Mouse (Mus musculus) yolk sac, embryonic 10.5 days (tissue): ENCODE measurements around the gene Map2k3.

ENCODE experiments used
- DNase-seq: peaks from one replicate; pipeline ENCODE4 v3.0.0-alpha.2; 2017; ENCODE audit warnings: low spot score

Map2k3 gene

DNA sequence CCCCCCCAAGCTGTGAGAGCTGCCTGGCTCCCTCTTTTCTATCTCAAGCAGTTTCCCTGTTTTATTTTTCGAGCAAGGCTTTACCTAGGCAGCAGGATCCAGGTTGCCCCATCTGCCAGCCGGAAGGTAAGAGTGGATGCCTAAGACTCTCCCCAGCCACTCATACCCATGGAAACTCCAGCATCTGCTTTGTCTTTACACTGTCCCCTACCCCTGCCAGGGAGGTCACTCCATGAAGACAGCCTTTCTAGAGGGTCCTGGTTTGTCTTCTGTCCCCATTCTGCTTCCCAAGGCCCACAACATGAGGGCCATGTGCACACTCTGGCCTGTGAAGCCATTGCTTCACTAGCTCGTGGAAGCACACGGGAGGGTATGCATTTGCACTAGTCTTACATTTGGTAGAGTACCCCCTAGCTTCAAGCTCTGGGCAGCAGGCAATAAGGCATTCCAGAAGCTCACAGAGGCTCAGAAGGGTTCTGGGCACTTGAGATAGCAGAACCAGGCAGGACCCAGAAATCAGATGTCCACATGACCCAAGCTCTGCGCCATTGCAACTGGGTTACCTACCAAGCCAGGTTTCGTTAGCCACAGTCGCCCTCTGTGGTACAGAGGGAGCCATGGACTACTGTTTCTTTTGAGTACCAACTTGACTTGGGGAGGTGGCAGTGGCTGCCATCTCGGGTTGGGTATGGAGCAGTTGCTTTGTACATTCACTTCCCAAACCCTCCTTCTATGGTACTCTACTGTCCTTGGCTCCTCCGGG lies 24.0 kb downstream of the Map2k3 start:
- no peak for DNase-seq

DNA sequence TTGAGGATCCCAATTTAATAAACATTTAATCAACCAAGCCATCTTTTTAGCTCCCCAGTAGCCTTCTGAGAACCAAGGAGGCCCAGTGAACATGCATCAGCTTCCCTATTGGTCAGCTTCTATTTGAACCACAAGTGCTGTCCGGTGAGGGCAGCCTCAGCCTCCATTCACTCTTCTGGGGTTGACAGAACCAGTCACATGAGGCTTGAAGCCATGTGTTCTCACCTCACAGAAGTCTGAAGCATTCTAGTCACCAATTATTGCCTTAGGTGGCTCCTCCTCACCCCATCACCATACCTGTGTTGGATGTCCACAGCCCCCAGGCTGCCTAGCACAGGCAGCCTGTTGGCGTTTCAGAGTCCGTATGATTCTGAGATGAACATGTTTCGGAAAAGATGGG lies 27.1 kb downstream of the Map2k3 start:
- no peak for DNase-seq

DNA sequence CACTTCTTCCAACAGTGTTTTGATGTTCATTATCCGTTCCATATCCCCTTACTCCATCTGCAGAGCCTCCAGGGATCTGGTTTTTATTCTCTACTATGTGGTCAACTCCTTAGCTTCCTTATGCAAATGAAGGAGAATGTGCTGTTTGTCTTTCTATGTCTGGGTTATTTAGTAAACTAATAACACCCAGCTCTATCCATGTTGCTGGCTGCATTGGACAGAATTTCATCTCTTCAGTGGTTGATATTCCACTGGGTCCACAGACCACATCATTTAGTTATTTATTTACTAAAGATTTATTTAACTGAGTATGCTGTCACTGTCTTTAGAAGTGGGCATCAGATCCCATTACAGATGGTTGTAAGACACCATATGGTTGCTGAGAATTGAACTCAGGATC lies 29.3 kb downstream of the Map2k3 start:
- no peak for DNase-seq

DNA sequence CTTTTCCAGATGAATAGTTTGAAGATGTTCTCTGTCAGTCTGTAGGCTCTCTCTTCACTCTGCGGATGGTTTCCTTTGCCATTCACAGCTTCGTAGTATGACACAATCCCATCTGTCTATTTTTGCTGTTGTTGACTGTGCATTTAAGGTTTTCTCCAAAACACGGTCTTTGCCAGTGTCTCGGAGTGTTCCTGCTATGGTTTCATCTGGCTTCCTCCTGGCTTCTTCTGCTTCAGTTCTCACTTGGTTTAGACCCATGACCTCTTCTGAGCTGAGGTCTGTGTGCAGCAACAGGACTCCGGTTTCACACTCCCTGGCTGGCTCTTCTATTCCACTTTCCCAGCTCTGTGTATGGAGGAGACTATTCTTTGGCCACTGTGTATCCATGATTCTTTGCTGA lies 30.9 kb downstream of the Map2k3 start:
- DNase-seq = no peak

DNA sequence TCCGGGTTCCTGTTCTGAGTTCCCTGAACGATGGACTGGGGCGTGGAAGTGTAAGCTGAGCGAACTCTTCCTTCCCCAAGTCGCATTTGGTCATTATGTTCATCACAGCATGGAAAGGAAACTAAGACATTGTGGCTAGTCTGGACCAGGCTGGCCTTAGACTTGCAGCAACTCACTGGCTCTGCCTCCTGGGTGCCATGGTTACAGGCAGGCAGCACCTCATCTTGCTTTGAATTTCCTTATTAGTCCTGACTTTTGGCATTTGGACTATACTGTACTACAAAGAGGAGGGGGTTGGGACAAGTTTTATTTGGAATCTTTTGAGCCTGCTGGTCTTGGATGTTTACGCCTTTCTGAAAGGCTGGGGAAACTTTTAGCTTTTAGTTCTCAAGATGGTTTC lies 35.1 kb downstream of the Map2k3 start:
- DNase-seq = no peak

DNA sequence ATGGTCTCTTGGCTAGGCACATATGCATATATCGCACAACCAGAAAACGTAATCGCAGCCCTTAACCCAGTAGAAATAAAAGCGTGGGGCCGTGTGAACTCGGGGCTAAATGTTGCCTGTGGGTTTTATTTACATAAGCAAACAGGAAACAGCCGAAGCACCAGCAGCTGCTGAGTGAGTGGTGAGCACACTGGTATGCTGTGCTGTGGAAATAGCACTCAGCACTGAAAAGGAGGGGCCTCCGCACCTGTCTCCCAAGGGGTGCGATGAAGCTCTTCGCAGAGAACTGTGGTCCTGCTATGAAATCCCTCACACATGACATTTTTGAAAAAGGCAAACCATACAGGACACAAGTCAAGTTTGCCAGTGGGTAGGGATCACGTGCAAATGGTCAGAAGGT lies 43.3 kb downstream of the Map2k3 start:
- DNase-seq = no peak

DNA sequence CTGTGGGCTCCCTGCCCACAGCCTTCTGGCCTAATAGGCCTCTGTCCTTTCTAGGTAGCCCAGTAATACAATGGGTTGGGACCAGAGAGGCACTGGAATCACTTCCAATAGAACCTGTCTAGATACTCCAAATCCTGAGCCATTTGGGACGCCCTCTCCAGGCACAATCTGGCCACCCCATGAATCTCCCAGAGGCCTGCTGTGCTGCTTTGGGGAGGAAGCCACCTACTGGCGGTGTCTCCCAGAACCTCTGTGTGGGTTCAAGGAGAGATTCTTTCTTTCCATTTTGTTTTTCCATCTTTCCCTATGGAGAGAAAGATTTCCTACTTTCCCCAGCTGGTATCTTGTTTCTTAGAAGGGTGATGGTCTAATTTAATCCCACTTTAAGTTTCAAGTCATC lies 44.4 kb downstream of the Map2k3 start:
- no peak for DNase-seq

DNA sequence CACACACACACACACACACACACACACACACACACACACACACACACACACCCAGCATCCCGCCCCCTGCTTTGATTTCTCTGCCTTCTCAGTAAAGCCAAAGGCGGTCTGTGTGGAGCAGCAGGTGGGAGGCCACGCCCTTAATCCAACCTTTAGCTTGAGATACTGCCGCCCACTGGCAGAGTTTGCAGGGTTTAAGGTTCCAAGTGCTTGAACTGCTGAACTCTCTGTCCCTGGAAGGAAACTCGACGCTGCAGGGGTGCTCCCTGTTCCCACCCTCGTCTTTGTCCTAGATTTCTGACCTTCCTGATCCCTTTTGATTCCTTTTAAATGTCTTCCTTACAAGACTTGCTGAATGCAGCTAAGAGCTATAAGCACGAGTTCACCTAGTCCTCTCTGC lies 44.9 kb downstream of the Map2k3 start:
- DNase-seq = peak; percentile 39

DNA sequence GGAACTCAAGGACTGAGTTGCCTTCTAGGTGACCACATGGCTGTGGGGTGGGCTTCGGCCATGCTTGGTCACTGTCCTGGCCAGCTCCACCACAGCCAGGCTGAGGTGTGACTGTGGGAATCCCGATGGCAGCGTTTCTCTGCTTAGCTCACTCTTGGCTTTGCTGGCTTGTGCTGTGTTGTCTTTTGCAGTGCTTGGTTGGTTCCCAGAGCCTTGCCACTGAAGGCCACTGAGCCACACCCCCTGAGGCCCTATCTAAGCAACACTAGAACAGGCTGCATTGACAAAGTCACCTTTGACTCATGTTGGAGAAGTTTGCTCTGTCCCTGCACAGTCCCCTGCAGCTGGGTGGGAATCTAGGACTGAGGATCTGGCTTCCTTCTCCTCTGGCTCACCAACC lies 45.3 kb downstream of the Map2k3 start:
- DNase-seq = peak; percentile 22

DNA sequence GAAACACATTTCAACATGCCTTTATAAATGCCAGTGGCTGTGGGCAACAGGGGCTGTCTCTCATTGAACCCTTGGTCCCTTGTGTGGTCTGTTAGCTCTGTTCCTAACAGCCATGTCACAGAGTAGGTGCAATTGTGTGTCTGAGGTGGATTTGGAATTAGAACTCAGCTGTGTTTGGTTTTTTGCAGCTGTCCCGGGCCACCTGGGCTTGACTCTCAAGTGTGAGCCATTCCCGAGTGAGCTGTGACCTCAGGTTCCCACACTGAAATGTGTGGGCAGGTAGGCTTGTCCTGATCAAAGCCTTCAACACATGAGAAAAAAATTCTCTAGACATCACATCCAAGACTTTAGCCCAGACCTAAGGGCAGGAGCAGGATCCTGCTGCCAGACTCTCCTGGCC lies 46.8 kb downstream of the Map2k3 start:
- no peak for DNase-seq

DNA sequence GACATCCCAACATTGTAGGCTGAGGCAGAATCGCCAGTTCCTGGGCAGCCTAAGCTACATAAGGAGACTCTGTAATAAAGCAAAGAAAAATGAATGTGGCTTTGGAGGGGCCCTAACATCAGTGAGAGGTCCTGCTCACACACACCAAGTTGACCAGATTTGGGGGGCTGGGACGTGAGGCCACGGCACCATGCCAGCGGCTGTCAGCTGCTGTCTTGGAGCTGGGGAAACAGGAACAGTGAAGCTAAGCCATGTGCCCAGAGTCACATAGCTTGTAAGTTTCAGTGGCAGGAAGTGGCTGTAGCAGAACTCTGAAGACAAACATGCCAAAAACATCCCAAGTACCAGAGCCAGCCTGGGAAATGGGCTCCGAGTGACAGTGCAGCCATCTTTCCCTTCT lies 48.0 kb downstream of the Map2k3 start:
- DNase-seq = no peak

DNA sequence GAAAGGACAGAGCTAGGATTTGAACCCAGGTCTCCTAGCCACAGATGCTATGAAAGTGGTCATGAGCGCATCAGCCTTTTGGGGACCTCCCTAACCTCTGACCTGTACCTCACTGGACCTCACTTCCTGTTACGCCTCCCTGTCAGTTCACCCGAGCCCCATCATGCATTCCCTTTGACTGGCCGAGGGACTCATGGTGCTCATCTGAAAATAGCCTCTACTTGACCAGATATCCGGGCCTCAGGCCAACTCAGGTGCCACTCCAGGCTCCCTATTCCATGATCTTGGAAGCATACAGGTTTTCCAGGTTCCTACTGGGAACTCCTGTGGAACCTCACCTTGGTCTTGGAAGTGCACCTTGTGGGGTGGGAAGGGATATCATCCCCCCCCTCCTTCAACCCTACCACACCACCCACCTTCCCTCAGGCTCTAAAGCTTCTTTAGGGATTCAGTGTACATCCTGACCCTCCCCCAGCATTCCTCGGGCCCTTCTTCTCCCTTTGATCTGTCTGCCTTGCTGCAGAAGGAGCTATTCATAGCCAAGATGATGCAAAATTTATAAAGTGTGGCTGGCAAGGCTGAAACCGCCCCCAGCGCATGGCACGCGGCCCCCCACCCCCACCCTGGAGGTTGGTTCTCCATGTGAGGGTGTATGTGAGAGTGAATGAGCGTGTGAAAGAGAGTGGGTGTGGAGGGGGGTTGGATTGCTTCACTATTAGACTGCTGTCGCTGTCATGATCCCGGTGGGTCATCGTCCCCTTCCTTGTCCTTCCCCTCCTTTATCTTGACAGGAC lies 50.1 kb downstream of the Map2k3 start:
- no peak for DNase-seq

DNA sequence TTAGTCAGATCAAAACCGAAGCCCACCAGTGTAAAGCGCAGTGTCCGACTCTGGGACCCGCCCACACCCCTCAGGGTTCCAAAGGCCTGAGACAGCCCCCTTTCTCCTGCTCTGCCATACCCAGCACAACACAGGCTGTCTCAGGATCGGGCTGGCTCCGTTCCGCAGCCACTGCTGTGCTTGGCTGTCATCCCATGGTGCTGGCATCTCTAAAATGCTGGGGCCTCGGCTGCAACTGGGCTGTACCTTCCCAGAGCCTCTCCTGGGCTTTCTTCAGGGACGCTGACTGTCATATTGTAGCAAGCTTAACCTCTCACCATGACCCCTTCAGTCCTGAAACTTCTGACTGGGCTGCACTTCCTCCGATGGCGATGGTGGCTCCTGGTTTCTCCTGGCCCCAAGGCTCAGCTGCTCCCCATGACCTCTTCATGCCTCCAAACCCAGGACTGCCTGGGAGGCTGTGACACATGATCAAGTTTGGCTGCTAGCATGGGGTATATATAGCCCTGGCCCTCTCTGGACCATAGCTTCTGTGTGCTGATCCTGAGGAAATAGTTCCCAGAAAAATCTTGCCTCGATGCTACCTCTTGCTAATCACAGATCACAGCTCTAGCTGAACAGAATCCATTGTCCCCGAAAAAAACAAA lies 53.2 kb downstream of the Map2k3 start:
- no peak for DNase-seq

DNA sequence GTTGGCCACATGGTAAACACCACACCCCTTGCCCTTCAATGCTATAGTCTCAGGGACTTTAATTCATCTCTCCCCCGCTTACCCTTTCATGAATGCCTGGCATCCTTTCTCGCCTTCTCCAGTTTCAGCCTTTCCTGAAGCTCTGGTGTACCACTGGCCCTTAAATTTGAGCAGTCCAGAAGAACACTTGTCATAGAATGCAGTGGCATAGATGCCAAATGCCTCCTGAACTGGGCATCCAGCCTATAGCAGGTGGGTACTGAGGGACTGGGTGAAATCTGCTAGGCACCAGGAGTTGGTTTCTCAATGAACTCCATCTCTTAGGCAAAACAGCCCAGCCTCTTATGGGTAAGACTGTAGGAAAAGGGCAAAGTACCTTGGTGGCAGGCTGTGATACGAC lies 58.6 kb downstream of the Map2k3 start:
- DNase-seq = no peak
